Mouse (Mus musculus) small intestine, adult 2 months (tissue): Measurements from ENCODE around the gene Matn4.

ENCODE experiments used
- CTCF ChIP-seq: fragments of 200-500 bp; IDR thresholded peaks from 2 replicates; pipeline ENCODE4 v1.5.1; 2012; ENCODE audit warnings: low read depth, mild to moderate bottlenecking, control low read depth, inconsistent platforms, low read length, moderate library complexity, mixed read lengths; ENCODE audit not compliant: insufficient replicate concordance, insufficient read length; ENCODE audit errors: extremely low read depth
- POLR2A ChIP-seq: fragments of 200-500 bp; IDR thresholded peaks from 2 replicates; pipeline ENCODE4 v1.6.1; 2012; ENCODE audit warnings: low read depth, mild to moderate bottlenecking, control low read depth, inconsistent platforms, low read length, moderate library complexity

- no peak for TF ChIP-seq POLR2A
- TF ChIP-seq CTCF = no peak
Measured at GRCm38 (mm10) chr2:164431676-164432465, 26.9 kb upstream of the Matn4 start.
